Mouse (Mus musculus) spleen, postnatal 0 days (tissue): ENCODE data around the gene Gm3095. TPM values are rescaled to one million over a fixed set of nuclear protein-coding genes. Genes with fewer than 3 reads are reported as not detected.

ENCODE experiments used
- polyA plus RNA-seq: library from polyadenylated mRNA; unstranded; fragments of >200 nt; fragmentation: Nextera tagmentation; extraction: Ambion mirVana; gene quantifications from 2 replicates; pipeline ENCODE4 v1.2.1, GENCODE M21; 2015

The Gm3095 gene
- not detected in 2 replicates for polyA plus RNA-seq

DNA sequence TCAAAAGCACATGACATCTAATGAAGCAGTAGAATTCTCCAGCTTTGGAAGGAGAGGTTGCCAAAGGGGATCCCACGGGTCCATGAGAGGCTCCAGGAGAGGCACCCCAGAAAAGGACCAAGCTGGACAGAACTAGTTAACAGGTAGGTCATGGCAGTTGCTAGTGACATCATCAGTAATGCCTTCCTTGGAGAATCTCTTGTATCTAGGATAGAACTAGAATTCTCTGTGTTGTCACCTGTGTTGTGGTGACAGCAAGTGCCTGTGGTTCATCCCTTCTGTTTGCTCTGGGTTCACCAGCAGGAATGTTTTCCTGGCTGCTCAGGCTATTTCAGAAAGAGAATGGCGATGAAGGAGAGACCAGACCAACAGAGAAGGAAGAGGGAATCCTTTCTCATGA, at the start of gene Gm3095:
Gene Gm3095, plus strand, starts transcription at position 301 of the 400 bp plus-strand sequence.

DNA sequence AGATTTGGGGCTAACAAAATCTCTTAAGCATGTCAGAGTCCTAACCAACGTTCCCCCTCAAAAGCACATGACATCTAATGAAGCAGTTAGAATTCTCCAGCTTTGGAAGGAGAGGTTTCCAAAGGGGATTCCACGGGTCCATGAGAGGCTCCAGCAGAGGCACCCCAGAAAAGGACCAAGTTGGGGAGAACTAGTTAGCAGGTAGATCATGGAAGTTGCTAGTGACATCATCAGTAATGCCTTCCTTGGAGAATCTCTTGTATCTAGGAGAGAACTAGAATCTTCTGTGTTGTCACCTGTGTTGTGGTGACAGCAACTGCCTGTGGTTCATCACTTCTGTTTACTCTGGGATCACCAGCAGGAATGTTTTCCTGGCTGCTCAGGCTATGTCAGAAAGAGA, 31.9 kb upstream of the Gm3095 start, which contains the start of gene Gm3029:
Gene Gm3029, plus strand, starts transcription at position 301 of the 400 bp plus-strand sequence.

DNA sequence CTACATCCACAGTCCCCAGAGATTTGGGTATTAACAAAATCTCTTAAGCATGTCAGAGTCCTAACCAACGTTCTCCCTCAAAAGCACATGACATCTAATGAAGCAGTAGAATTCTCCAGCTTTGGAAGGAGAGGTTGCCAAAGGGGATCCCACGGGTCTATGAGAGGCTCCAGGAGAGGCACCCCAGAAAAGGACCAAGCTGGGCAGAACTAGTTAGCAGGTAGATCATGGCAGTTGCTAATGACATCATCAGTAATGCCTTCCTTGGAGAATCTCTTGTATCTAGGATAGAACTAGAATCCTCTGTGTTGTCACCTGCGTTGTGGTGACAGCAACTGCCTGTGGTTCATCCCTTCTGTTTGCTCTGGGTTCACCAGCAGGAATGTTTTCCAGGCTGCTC, 34.7 kb downstream of the Gm3095 start, which contains the start of gene Gm3099:
Gene Gm3099, plus strand, starts transcription at position 301 of the 400 bp plus-strand sequence.

Other genes with a start within 250 kb of the Gm3095 start
- gene Gm3002, start 153.5 kb upstream of the Gm3095 start, polyA plus RNA-seq: not detected in 2 replicates
- 0.16 TPM in 1 of 2 replicates, not detected in the other for gene Gm3033, start 117.3 kb upstream of the Gm3095 start, polyA plus RNA-seq
- 0.07 TPM in 1 of 2 replicates, not detected in the other for gene Gm2916, start 79.4 kb upstream of the Gm3095 start, polyA plus RNA-seq
- 0.25 TPM in 1 of 2 replicates, not detected in the other for gene Gm3029, start 31.8 kb upstream of the Gm3095 start, polyA plus RNA-seq
- gene Gm3099, start 34.8 kb downstream of the Gm3095 start, polyA plus RNA-seq: not detected in 2 replicates
- not detected in 2 replicates for gene Gm5796, start 60.4 kb downstream of the Gm3095 start, polyA plus RNA-seq
- 0.10 TPM in 1 of 2 replicates, not detected in the other for gene Gm3115, start 120.6 kb downstream of the Gm3095 start, polyA plus RNA-seq
- gene Gm8108, start 147.0 kb downstream of the Gm3095 start, polyA plus RNA-seq: 0.11 TPM in 1 of 2 replicates, not detected in the other
- not detected in 2 replicates for gene Gm3127, start 201.5 kb downstream of the Gm3095 start, polyA plus RNA-seq
- gene Gm2974, start 219.0 kb downstream of the Gm3095 start, polyA plus RNA-seq: 0.12 TPM in 1 of 2 replicates, not detected in the other